Mouse (Mus musculus) embryonic facial prominence, embryonic 12.5 days (tissue): ENCODE measurements around the gene Cacng7. TPM values are rescaled to one million over a fixed set of nuclear protein-coding genes. Genes with fewer than 3 reads are reported as not detected.
"Not testable (repeated sequence)": the region's sequence is repeated elsewhere in the genome, so short reads cannot be mapped to it uniquely, and the experiment has no call there.

Experiments used
- ATAC-seq: fragments of 200-750 bp; cut with Nextera tagmentation; 2 replicates; pipeline ENCODE4 v1.8.0; 2017; ENCODE audit not compliant: insufficient number of reproducible peaks, insufficient read depth, low FRiP score, low TSS enrichment
- H3K27ac ChIP-seq: fragments of 300-500 bp; sonication (generic); 2 replicates; pipeline ENCODE4 v1.5.1; 2016; ENCODE audit warnings: mild to moderate bottlenecking
- H3K27me3 ChIP-seq: fragments of 300-500 bp; sonication (generic); 2 replicates; pipeline ENCODE4 v1.6.1; 2016; ENCODE audit warnings: mild to moderate bottlenecking, moderate library complexity
- H3K36me3 ChIP-seq: fragments of 300-500 bp; sonication (generic); 2 replicates; pipeline ENCODE4 v1.6.1; 2016; ENCODE audit warnings: mild to moderate bottlenecking
- H3K4me1 ChIP-seq: fragments of 300-500 bp; sonication (generic); 2 replicates; pipeline ENCODE4 v1.6.1; 2016
- H3K4me2 ChIP-seq: fragments of 300-500 bp; sonication (generic); replicated peaks from 2 replicates; pipeline ENCODE4 v1.6.1; 2016; ENCODE audit warnings: mild to moderate bottlenecking, moderate library complexity
- H3K4me3 ChIP-seq: fragments of 300-500 bp; sonication (generic); 2 replicates; pipeline ENCODE4 v1.5.1; 2016; ENCODE audit warnings: mild to moderate bottlenecking
- H3K9ac ChIP-seq: fragments of 300-500 bp; sonication (generic); 2 replicates; pipeline ENCODE4 v1.6.1; 2016; ENCODE audit warnings: mild to moderate bottlenecking, moderate library complexity
- H3K9me3 ChIP-seq: fragments of 300-500 bp; sonication (generic); 2 replicates; pipeline ENCODE4 v1.6.1; 2016; ENCODE audit warnings: mild to moderate bottlenecking, moderate library complexity
- WGBS: fragments of 180-500 bp; shearing (Covaris S2); methylation state at CpG from one replicate; pipeline ENCODE4 v1.1.7; 2016; 5-methylcytosine and 5-hydroxymethylcytosine counted together
- polyA plus RNA-seq: library from polyadenylated mRNA; unstranded; fragments of >200 nt; fragmentation: Nextera tagmentation; extraction: Ambion mirVana; gene quantifications from 2 replicates; pipeline ENCODE4 v1.2.1, GENCODE M21; 2016

Cacng7 gene
- 3.7 TPM in 2 replicates for polyA plus RNA-seq

- peak; percentile 61 for ATAC-seq
- Histone ChIP-seq H3K4me2 (peak within 1 kb of the TSS; percentile 70), H3K4me3 (peak within 1 kb of the TSS; percentile 63), H3K27ac (peak within 1 kb of the TSS; percentile 92), H3K9me3 (no peaks in the 10 kb centered on the region), H3K9ac (peak within 1 kb of the TSS; percentile 73), H3K36me3 (peaks cover under 1% of the 10 kb centered on the region; the same call in 1 of the 2 replicates), H3K4me1 (peaks cover 13% of the 10 kb centered on the region; the same call in 1 of the 2 replicates), H3K27me3 (no peaks in the 10 kb centered on the region)
- whole genome bisulfite sequencing: under 1% methylated on average over 64 of the region's 65 CpGs
Measured at GRCm38 (mm10) chr7:3332619-3333521, at the start of gene Cacng7. Gene Cacng7, plus strand, starts transcription at chr7:3332955.

GRCm38 (mm10) chr7:3283081-3283875 is 49.5 kb upstream of the Cacng7 start:
- no peaks in the 10 kb centered on the region for H3K36me3 ChIP-seq
- no peak overlapping the region for H3K4me2 ChIP-seq
- H3K27ac ChIP-seq: no peak overlapping the region
- no peak for ATAC-seq
- no peaks in the 10 kb centered on the region for H3K4me1 ChIP-seq
- 86% methylated on average over 11 of the region's 11 CpGs for WGBS
- H3K4me3 ChIP-seq: no peak overlapping the region
- H3K9ac ChIP-seq: no peak overlapping the region
- H3K9me3 ChIP-seq: no peaks in the 10 kb centered on the region
- no peaks in the 10 kb centered on the region for H3K27me3 ChIP-seq

GRCm38 (mm10) chr7:3284604-3285003 is 48.2 kb upstream of the Cacng7 start:
- H3K27ac ChIP-seq: no peak overlapping the region
- WGBS: 87% methylated on average over 10 of the region's 10 CpGs
- ATAC-seq: no peak

GRCm38 (mm10) chr7:3286036-3286435 is 46.7 kb upstream of the Cacng7 start:
- 91% methylated on average over 5 of the region's 5 CpGs for WGBS

More at GRCm38 (mm10) chr7:3284604-3285003, 48.2 kb upstream of the Cacng7 start:
- Histone ChIP-seq H3K4me2 (no peak overlapping the region), H3K36me3 (no peaks in the 10 kb centered on the region), H3K9ac (no peak overlapping the region), H3K4me3 (no peak overlapping the region), H3K27me3 (no peaks in the 10 kb centered on the region), H3K4me1 (peaks cover 1% of the 10 kb centered on the region; the same call in 1 of the 2 replicates), H3K9me3 (no peaks in the 10 kb centered on the region)

GRCm38 (mm10) chr7:3287186-3287585 is 45.6 kb upstream of the Cacng7 start:
- WGBS: 45% methylated on average over 7 of the region's 7 CpGs
- ATAC-seq: no peak

More at GRCm38 (mm10) chr7:3286036-3286435, 46.7 kb upstream of the Cacng7 start:
- Histone ChIP-seq H3K27me3 (no peaks in the 10 kb centered on the region), H3K4me3 (no peak overlapping the region), H3K9me3 (no peaks in the 10 kb centered on the region), H3K4me1 (peaks cover 4% of the 10 kb centered on the region; the same call in 1 of the 2 replicates), H3K4me2 (no peak overlapping the region), H3K36me3 (no peaks in the 10 kb centered on the region), H3K9ac (no peak overlapping the region), H3K27ac (no peak overlapping the region)
- ATAC-seq: no peak

GRCm38 (mm10) chr7:3288976-3289970 is 43.5 kb upstream of the Cacng7 start, which contains the start of the genes Myadm and Prkcg:
Gene Myadm, plus strand, starts transcription at chr7:3289080.
Gene Prkcg, plus strand, starts transcription at chr7:3289179.
- peaks cover 7% of the 10 kb centered on the region for H3K36me3 ChIP-seq
- H3K9me3 ChIP-seq: no peaks in the 10 kb centered on the region
- ATAC-seq: peak; percentile 25; the same call in 1 of the 2 replicates
- H3K4me2 ChIP-seq: peak within 1 kb of the TSS; percentile 67
- H3K4me3 ChIP-seq: peak within 1 kb of the TSS; percentile 44
- no peaks in the 10 kb centered on the region for H3K27me3 ChIP-seq
- 2% methylated on average over 30 of the region's 30 CpGs for WGBS
- peaks cover 16% of the 10 kb centered on the region for H3K4me1 ChIP-seq
- peak within 1 kb of the TSS; percentile 51 for H3K9ac ChIP-seq
- H3K27ac ChIP-seq: peak within 1 kb of the TSS; percentile 82

More at GRCm38 (mm10) chr7:3287186-3287585, 45.6 kb upstream of the Cacng7 start:
- H3K27me3 ChIP-seq: no peaks in the 10 kb centered on the region
- H3K4me2 ChIP-seq: no peak overlapping the region
- H3K9me3 ChIP-seq: no peaks in the 10 kb centered on the region
- H3K9ac ChIP-seq: no peak overlapping the region
- no peaks in the 10 kb centered on the region for H3K36me3 ChIP-seq
- H3K4me3 ChIP-seq: no peak overlapping the region
- peaks cover 10% of the 10 kb centered on the region for H3K4me1 ChIP-seq
- H3K27ac ChIP-seq: no peak overlapping the region; the same call in 1 of the 2 replicates

GRCm38 (mm10) chr7:3290257-3291033 is 42.3 kb upstream of the Cacng7 start:
- no peaks in the 10 kb centered on the region for H3K27me3 ChIP-seq

GRCm38 (mm10) chr7:3291197-3291596 is 41.6 kb upstream of the Cacng7 start:
- H3K4me2 ChIP-seq: peak overlapping the region; percentile 67
- 61% methylated on average over 6 of the region's 6 CpGs for WGBS
- H3K9me3 ChIP-seq: no peaks in the 10 kb centered on the region
- peaks cover 14% of the 10 kb centered on the region for H3K36me3 ChIP-seq
- no peaks in the 10 kb centered on the region for H3K27me3 ChIP-seq
- peaks cover 16% of the 10 kb centered on the region for H3K4me1 ChIP-seq
- peak; percentile 19; the same call in 1 of the 2 replicates for ATAC-seq
- peak overlapping the region; percentile 44 for H3K4me3 ChIP-seq
- no peak overlapping the region for H3K27ac ChIP-seq
- no peak overlapping the region for H3K9ac ChIP-seq

More at GRCm38 (mm10) chr7:3290257-3291033, 42.3 kb upstream of the Cacng7 start:
- Histone ChIP-seq H3K4me3 (peak overlapping the region; percentile 44), H3K9ac (peak overlapping the region; percentile 51), H3K27ac (peak overlapping the region; percentile 82), H3K4me2 (peak overlapping the region; percentile 67), H3K9me3 (no peaks in the 10 kb centered on the region), H3K4me1 (peaks cover 16% of the 10 kb centered on the region), H3K36me3 (peaks cover 14% of the 10 kb centered on the region)
- WGBS: 2% methylated on average over 18 of the region's 18 CpGs
- ATAC-seq: peak; percentile 83

GRCm38 (mm10) chr7:3291764-3292163 is 41.0 kb upstream of the Cacng7 start:
- Histone ChIP-seq H3K36me3 (peaks cover 17% of the 10 kb centered on the region), H3K9me3 (no peaks in the 10 kb centered on the region), H3K4me3 (no peak overlapping the region), H3K9ac (peak overlapping the region; percentile 10; the same call in 1 of the 2 replicates), H3K4me1 (peaks cover 16% of the 10 kb centered on the region), H3K27me3 (no peaks in the 10 kb centered on the region), H3K4me2 (peak overlapping the region; percentile 67), H3K27ac (peak overlapping the region; percentile 36; the same call in 1 of the 2 replicates)
- no peak for ATAC-seq
- WGBS: 64% methylated on average over 3 of the region's 3 CpGs

- peak overlapping the region; percentile 67 for H3K4me2 ChIP-seq
- H3K27me3 ChIP-seq, H3K9me3 ChIP-seq, ATAC-seq: not testable (repeated sequence)
- H3K4me1 ChIP-seq: peaks cover 16% of the 10 kb centered on the region
- peak overlapping the region; percentile 10; the same call in 1 of the 2 replicates for H3K9ac ChIP-seq
- 74% methylated on average over 12 of the region's 12 CpGs for WGBS
- peaks cover 22% of the 10 kb centered on the region for H3K36me3 ChIP-seq
- peak overlapping the region; percentile 74; the same call in 1 of the 2 replicates for H3K27ac ChIP-seq
- 0 out of 2 replicates have a peak overlapping the region, but pooled peaks have one; percentile 35 for H3K4me3 ChIP-seq
Measured at GRCm38 (mm10) chr7:3292271-3292670, 40.5 kb upstream of the Cacng7 start.
